Mouse (Mus musculus): ENCODE measurements around the gene 4930550C14Rik.

4930550C14Rik gene

GRCm38 (mm10) chr9:53404050-53404752 lies 2.1 kb downstream of the 4930550C14Rik start:
- no peak for DNase-seq (ENCODE audit: low read depth)

- DNase-seq (ENCODE audit: low read depth) = peak; percentile 95
Observed at GRCm38 (mm10) chr9:53404753-53405722, 2.9 kb downstream of the 4930550C14Rik start.

- DNase-seq (ENCODE audit: low read depth) = no peak
Observed at GRCm38 (mm10) chr9:53408548-53408947, 6.4 kb downstream of the 4930550C14Rik start.

- no peak for DNase-seq (ENCODE audit: low read depth)
Observed at GRCm38 (mm10) chr9:53408953-53409361, 6.8 kb downstream of the 4930550C14Rik start.

- no peak for DNase-seq (ENCODE audit: low read depth)
Observed at GRCm38 (mm10) chr9:53409427-53409826, 7.3 kb downstream of the 4930550C14Rik start.

GRCm38 (mm10) chr9:53422133-53422896 lies 20.2 kb downstream of the 4930550C14Rik start:
- DNase-seq (ENCODE audit: low read depth) = no peak

- no peak for DNase-seq (ENCODE audit: low read depth)
Observed at GRCm38 (mm10) chr9:53426726-53427125, 24.6 kb downstream of the 4930550C14Rik start.

GRCm38 (mm10) chr9:53427638-53428037 lies 25.5 kb downstream of the 4930550C14Rik start:
- DNase-seq (ENCODE audit: low read depth) = no peak

GRCm38 (mm10) chr9:53435830-53436570 lies 33.9 kb downstream of the 4930550C14Rik start:
- DNase-seq (ENCODE audit: low read depth) = peak; percentile 24

GRCm38 (mm10) chr9:53450609-53451008 lies 48.5 kb downstream of the 4930550C14Rik start:
- no peak for DNase-seq (ENCODE audit: low read depth)

- DNase-seq (ENCODE audit: low read depth) = no peak
Observed at GRCm38 (mm10) chr9:53452038-53452437, 49.9 kb downstream of the 4930550C14Rik start.

- DNase-seq (ENCODE audit: low read depth) = no peak
Observed at GRCm38 (mm10) chr9:53472806-53473518, 70.8 kb downstream of the 4930550C14Rik start.
